Mouse (Mus musculus) ovary, postnatal 36 days (tissue): ENCODE data around the gene Maz.

ENCODE experiments used
- DNase-seq: peaks from one replicate; pipeline ENCODE4 v3.0.0; 2022; ENCODE audit warnings: low spot score, mixed read lengths

The Maz gene

DNA sequence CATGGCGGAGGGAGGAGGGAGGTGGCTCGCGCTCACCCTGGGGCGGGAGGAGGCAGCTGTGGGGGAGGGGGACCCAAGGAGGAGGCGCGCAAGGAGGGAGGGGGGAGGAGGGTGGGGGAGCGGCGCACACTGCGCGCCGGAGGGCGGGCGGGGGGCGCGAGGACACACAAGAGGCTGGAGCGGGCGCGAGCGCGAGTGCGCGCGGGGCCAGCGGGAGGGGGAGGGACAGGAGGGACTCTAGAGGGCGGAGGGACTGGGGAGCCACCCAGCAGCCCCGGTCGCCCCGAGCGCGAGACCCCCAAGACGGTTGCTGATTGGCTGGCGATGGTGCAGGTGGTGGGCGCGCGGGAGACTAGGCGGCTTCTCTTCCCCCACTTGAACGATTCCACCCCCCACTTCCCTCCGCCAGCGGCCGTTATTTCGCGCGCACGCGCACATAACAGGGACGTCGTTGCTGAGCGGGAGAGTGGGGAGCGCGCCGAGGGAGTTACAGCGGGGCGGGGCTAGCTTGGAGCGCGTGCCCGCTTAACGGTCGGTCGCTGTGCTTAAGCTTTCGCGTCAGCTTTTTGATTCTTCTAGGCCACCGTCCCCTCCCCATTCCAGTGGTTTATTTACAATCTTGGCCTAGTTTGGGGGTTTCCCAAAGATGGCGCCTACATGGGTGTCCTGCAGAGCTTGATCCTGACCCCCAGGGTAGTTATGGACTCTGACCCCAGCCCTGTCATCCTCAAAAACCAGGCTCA is at the start of gene Maz:
Maz (minus strand) TSS at position 54 of the 743 bp plus-strand sequence.
- peak; percentile 99 for DNase-seq

DNA sequence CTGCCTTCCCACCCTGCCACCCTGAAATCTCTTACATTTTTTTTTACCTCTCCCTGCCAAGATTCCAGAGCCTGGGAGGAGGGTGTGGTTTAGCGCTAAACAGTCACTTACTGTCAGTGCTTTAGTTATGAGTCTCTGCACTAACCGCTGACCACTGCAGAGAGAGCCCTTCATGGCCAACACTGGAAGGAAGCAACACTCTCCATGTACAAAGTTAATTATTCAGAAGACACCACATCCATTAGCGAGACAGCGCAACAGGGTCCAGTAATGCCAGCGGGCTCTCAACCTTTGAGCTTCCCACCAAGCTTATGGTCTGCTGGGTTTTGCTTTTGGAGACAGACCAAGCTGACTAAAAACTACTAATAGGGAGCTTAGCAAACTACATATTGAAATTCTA is 49.4 kb upstream of the Maz start:
- DNase-seq = no peak

- no peak for DNase-seq
Measured at GRCm38 (mm10) chr7:127073221-127073620, 46.4 kb upstream of the Maz start.

GRCm38 (mm10) chr7:127070871-127071413 is 44.1 kb upstream of the Maz start:
- no peak for DNase-seq

DNA sequence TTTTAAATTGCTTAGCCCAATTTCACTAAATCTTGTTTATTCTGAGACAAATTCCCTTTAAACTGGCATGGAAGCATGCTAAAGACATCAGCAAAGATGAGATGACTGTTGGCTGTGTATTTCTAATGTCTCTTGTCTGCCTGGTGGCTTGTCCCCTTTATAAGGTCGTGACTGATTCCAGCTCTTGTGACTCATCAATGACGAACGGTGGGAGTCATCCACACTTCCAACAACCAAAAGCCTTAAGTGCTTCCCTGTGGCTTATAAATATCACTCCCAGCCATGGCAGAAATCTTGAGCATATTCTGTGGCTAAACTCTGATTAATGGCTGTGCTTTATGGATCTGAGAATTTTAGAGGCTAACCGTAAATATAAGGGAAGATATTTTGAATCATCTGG is 39.5 kb upstream of the Maz start:
- no peak for DNase-seq

GRCm38 (mm10) chr7:127065538-127065937 is 38.7 kb upstream of the Maz start:
- DNase-seq = no peak

DNA sequence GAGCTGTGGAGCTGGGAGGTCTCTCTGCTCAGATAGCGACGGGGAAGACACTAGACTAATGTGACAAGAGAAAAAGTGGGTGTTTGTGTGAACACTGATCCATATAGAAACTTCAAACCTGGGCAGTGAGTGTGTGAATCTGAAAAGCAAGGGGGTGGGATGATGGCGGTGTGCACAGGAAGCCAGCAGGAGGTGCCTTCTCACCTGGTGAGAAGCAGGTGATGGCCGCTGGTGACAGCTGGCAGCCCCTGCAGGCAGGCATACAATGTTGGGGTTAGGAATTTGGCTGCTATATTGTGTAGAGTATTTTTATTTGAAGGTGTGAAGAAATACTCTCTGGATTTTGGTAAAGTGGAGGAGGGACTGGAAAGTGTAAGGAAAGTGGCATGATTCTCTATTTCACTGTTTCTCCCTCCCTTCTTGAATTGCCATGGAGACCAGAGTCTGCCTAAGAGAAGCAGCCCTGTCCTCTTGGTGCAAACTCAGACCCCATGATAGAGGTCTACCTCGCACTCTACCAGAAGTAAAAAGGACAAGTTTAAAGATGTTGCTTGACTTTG is 28.3 kb upstream of the Maz start:
- DNase-seq = no peak

- peak; percentile 87 for DNase-seq
Measured at GRCm38 (mm10) chr7:127041851-127042672, 15.2 kb upstream of the Maz start, which contains the start of gene Kif22. Gene Kif22 (minus strand): TSS chr7:127042471.

- DNase-seq = no peak
Measured at GRCm38 (mm10) chr7:127031244-127031643, 4.4 kb upstream of the Maz start.

DNA sequence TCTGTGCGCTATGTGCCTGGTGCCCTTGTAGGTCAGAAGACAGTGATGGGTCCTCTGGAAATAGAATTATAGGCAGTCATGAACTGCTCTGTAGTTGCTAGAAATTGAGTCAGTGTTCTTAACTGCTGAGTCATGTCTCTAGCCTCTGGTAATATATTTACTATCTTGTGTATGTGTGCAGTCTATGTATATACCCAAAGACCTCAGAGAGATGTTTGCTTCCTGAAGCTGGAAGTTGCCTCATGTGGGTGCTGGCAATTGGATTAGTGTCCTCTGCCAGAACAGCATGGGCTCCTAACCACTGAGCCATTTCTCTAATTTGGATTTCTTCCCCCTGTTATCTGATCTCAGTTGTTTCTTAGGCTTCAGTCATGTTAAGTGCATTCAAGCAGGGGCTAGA is 3.3 kb upstream of the Maz start:
- DNase-seq = no peak

- no peak for DNase-seq
Measured at GRCm38 (mm10) chr7:127027885-127028284, 1.0 kb upstream of the Maz start.

DNA sequence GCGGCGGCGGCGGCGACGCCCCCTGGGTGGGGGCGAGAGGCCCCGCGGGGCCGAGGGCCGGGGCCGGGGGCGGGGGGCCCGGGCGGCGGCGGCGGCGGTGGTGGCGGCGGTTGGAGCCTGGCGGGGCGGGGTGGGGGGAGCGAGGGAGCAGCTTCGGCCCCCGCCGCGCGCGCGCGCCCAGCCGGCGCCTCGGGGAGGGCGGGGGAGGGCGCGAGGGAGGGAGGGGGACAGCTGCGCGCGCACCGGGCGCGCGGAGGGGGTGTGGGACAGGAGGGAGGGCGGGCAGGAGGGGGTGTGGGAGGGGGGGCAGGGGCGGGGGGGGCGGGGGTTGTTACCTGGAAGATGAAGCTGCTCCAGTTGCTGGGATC is 237 bp downstream of the Maz start:
- peak; percentile 87 for DNase-seq

GRCm38 (mm10) chr7:127026161-127026600 is 656 bp downstream of the Maz start:
- peak; percentile 75 for DNase-seq

DNA sequence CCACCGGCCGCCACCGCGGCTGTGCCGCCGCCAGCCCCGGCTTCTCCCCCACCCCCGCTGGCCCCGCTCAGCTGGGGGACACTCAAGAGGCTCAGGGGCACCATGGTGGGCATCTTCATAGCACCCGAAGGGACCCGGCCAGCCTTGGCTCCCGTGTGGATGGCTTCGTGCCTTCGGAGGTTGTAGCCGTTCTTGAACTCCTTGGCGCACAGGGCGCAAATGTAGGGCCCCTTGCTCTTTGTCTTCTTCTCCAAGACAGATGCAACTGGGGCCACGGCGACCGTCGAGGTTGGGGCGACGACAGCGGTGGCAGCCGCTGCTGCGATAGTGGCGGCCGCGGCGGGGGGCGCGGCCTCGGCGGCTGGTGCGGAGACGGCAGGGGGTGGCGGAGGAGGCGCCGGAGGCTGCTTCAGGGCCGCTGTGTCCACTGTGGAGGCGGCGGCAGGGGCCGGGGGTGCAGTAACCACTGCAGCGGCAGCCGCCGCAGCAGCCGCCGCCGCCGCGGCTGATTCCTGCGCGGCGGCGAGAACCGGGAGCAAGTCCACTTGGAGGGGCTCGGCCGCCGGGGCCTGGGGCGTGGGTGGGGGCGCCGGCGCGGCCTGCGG is 1.2 kb downstream of the Maz start:
- peak; percentile 69 for DNase-seq

DNA sequence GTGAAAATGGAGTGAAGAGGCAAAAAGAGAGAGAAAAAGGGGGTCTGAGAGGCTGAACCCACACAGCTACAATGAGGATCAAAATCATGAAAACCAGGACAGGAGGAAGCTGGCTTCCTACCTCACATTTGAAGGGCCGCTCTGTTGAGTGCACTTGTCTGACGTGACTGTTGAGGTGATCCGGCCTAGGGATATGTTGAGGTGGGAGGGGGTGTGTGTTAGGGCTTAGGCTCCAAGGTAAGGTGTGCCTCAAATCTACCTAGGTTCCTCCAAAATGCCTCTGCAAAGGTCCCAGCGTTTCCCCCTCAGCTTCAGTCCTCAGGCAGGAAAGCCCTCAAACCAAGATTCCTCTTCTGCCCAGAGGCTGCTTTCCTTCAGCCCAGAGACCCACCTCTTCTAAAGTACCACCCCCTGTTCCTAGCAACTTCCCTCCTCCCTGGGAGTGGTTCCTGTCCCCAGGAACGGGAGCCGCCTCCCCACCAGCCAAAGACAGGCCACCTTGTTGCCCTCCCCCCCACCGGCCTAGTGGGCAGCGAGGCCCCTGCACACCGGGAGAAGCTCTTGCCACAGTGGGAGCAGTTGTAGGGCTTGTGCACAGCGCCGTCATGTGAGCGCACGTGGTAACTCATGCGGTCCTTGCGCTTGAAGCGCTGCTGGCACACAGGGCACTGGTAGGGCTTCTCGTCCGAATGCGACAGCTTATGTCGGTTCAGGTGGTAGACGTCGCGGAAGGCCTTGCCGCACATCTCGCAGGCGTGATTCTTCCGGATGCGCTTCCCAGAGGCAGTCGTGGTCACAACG is 1.9 kb downstream of the Maz start:
- DNase-seq = peak; percentile 80

DNA sequence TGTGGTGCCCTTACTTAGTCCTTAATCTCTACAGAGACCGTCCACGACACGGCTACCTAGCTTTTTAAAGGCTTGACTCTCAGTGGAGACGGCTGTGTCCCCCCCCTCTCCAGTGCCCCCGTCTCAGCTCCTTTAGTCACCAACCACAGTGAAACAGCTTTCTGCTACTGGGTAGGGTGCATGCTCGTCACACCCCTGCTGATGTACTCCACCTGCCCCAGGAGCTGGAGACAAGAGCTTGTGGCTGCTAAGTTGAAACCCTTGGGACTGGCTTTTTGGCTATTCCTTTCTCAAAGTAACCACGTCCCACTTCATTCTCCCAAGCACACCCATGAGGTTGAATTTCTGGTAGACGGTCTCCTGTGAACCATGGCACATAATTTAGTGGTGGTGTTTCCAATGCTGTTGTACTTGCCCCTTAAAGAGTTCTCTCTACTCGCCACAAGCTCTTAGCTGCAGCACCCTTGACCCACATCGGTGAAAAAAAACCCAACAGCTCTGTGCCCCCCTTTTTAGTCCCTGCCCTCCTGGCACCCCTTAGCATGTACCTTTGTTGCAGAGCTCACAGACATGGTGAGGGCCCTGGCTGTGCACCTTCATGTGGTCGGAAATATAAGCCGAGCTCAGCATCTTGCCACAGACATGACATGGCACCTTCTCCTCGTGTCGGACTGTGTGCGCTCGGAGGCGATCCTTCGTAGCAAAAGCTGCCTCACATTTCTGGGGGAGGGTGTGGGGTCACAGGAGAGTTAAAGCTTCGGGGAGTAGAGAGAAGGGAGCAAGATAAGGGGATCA is 2.7 kb downstream of the Maz start:
- no peak for DNase-seq

DNA sequence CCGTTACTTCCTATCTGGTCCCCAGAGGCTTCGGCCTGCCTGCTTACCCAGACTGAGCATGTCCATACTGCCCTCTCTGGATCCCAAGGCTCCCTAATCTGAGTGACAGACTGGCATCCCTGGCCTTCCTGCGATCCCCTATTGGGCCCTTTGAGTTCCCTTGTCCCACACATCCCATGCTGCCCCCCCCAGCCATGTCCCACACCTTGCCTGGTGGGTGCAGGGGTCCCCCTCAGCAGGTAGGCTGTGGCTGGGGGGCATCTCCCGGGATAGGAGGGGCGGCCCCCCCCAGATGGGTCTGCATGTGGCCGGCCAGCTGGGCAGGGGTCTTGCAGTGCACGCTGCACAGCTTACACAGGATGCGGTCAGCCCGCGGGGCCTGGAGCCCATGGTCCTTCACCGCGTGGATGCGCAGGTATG is 3.6 kb downstream of the Maz start:
- no peak for DNase-seq

GRCm38 (mm10) chr7:127022528-127023271 is 4.1 kb downstream of the Maz start:
- no peak for DNase-seq

DNA sequence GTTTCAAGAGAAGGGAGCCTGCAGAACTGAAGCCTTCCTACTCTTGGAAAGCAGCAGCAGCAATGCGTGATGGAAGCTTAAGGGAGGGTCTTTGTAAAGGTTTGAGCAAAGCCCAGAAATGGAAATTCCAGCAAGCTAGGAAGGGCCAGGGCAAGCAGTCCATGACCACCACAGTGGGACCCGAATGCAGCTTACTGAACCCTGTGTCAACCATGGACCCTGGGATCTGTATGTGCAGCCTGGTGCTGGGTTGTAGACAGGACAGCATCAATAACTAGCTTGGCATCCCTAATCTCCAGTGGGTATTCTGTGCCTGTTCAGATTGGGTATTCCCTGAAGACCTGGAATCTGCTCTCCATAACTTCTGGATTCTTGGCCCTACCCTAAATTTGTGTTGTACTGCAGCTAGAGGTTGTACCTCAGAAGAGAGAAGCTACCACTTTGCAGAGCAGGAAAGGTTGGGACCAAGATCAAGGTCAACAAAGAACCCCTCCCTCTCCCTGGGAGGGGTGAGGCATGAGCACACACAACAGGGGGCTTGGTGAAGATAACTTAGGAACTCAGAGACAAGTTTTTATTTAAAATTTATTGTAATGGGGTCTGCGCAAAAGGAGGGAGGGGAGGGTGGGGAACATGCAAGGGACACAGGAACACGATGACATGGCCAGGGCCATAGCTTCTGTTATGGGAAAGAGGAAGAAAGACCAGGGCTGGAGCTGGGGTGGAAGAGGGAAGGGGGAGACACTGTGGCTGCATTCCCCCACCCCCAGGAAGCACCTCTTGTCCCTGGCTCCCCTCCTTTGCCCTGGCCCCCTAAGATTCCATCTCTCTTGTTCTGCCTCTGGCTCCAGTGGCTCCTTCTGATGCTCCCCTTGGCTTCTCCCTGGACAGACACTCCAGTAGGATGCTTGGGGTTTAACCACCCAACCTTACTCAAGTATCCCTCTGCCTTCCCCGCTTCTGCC is 5.0 kb downstream of the Maz start:
- no peak for DNase-seq
